Mouse (Mus musculus) forebrain, embryonic 10.5 days (tissue): Measurements from ENCODE around the gene Tmtc1. TPM values are rescaled to one million over a fixed set of nuclear protein-coding genes. Genes with fewer than 3 reads are reported as not detected.

ENCODE experiments used
- DNase-seq: peaks from one replicate; pipeline ENCODE4 v3.0.0-alpha.2; 2017; ENCODE audit warnings: low spot score; ENCODE audit errors: extremely low spot score
- H3K27ac ChIP-seq: fragments of 300-500 bp; sonication (generic); 2 replicates; pipeline ENCODE4 v1.5.1; 2016; ENCODE audit warnings: mild to moderate bottlenecking
- H3K27me3 ChIP-seq: fragments of 300-500 bp; sonication (generic); 2 replicates; pipeline ENCODE4 v1.6.1; 2016; ENCODE audit warnings: mild to moderate bottlenecking; ENCODE audit not compliant: poor library complexity, severe bottlenecking
- H3K36me3 ChIP-seq: fragments of 300-500 bp; sonication (generic); replicated peaks from 2 replicates; pipeline ENCODE4 v1.6.1; 2016; ENCODE audit warnings: mild to moderate bottlenecking, moderate library complexity
- H3K4me1 ChIP-seq: fragments of 300-500 bp; sonication (generic); 2 replicates; pipeline ENCODE4 v1.6.1; 2016
- H3K4me3 ChIP-seq: fragments of 300-500 bp; sonication (generic); 2 replicates; pipeline ENCODE4 v1.5.1; 2016; ENCODE audit warnings: mild to moderate bottlenecking, moderate library complexity
- H3K9me3 ChIP-seq: fragments of 300-500 bp; sonication (generic); 2 replicates; pipeline ENCODE4 v1.6.1; 2016; ENCODE audit warnings: mild to moderate bottlenecking, moderate library complexity
- WGBS: fragments of 180-500 bp; shearing (Covaris S2); methylation state at CpG from one replicate; pipeline ENCODE4 v1.1.7; 2016; 5-methylcytosine and 5-hydroxymethylcytosine counted together
- polyA plus RNA-seq: library from polyadenylated mRNA; unstranded; fragments of >200 nt; fragmentation: Nextera tagmentation; extraction: Ambion mirVana; gene quantifications from 2 replicates; pipeline ENCODE4 v1.2.1, GENCODE M21; 2016

The Tmtc1 gene
- polyA plus RNA-seq, 1 experiment from 2014 or later = 0.20 TPM

GRCm38 (mm10) chr6:148207522-148207921 lies 236.7 kb downstream of the Tmtc1 start:
- H3K36me3 ChIP-seq = peaks cover 35% of the 10 kb centered on the region
- no peak overlapping the region for H3K4me3 ChIP-seq
- no peak for DNase-seq
- 79% methylated on average over 1 of the region's 1 CpGs for WGBS
- H3K9me3 ChIP-seq = no peaks in the 10 kb centered on the region
- peaks cover 11% of the 10 kb centered on the region for H3K4me1 ChIP-seq
- H3K27ac ChIP-seq = no peak overlapping the region
- H3K27me3 ChIP-seq = no peaks in the 10 kb centered on the region

- H3K27me3 ChIP-seq = no peaks in the 10 kb centered on the region
- WGBS = 100% methylated on average over 1 of the region's 1 CpGs
- H3K9me3 ChIP-seq = no peaks in the 10 kb centered on the region
- H3K36me3 ChIP-seq = peaks cover 56% of the 10 kb centered on the region
- no peak for DNase-seq
- H3K4me3 ChIP-seq = no peak overlapping the region
- H3K4me1 ChIP-seq = peaks cover under 1% of the 10 kb centered on the region; the same call in 1 of the 2 replicates
- no peak overlapping the region for H3K27ac ChIP-seq
These were observed 239.1 kb downstream of the Tmtc1 start for GRCm38 (mm10) chr6:148205134-148205533.

- H3K36me3 ChIP-seq = peaks cover 92% of the 10 kb centered on the region
- no peaks in the 10 kb centered on the region for H3K9me3 ChIP-seq
- no peak for DNase-seq
- H3K4me1 ChIP-seq = no peaks in the 10 kb centered on the region
- no peaks in the 10 kb centered on the region for H3K27me3 ChIP-seq
- WGBS = 97% methylated on average over 3 of the region's 3 CpGs
- no peak overlapping the region for H3K4me3 ChIP-seq
- no peak overlapping the region for H3K27ac ChIP-seq
These were observed 244.5 kb downstream of the Tmtc1 start for GRCm38 (mm10) chr6:148199729-148200128.

GRCm38 (mm10) chr6:148199177-148199576 lies 245.0 kb downstream of the Tmtc1 start:
- Histone ChIP-seq H3K4me1 (no peaks in the 10 kb centered on the region), H3K27me3 (no peaks in the 10 kb centered on the region), H3K9me3 (no peaks in the 10 kb centered on the region), H3K27ac (no peak overlapping the region), H3K36me3 (peaks cover 92% of the 10 kb centered on the region), H3K4me3 (no peak overlapping the region)
- DNase-seq = no peak
- WGBS = 87% methylated on average over 2 of the region's 2 CpGs

DNA sequence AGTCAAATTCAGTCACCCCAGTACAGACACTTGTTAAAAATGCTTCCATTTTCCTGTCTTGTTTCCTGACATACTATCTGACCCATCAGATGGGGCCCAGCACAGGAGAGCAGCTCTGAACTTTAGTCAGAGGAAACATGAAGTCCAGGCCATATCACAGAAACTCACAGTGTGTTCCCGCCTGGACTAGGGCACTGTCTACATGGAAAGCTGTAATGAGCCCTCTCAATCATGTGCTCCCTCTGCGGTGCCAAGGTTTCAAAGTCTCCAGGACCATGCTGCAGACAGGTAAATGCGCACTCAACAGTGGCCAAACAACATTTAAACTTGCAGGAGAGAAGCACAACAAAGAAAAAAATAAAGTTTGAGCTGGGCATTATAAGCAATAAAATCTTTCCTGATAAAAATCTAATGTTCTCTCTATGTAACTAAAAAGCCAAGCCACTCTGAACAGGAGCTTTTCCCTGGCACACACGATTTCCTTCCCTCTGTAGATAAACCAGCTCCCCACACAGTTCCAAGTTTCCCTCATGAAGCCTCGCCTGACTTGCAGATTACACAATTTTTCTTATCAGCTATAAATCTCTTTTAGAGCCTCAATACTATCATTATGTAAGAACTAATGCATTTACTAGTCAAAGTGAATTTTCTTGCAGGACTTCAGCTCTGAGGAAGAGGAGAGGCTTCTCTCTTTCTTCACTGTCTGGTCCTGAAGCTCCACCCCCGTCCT lies 250.1 kb downstream of the Tmtc1 start:
- Histone ChIP-seq H3K4me1 (no peaks in the 10 kb centered on the region), H3K36me3 (peaks cover 90% of the 10 kb centered on the region), H3K27me3 (no peaks in the 10 kb centered on the region), H3K27ac (no peak overlapping the region), H3K4me3 (no peak overlapping the region), H3K9me3 (no peaks in the 10 kb centered on the region)
- DNase-seq = no peak
- WGBS = 93% methylated on average over 6 of the region's 6 CpGs

DNA sequence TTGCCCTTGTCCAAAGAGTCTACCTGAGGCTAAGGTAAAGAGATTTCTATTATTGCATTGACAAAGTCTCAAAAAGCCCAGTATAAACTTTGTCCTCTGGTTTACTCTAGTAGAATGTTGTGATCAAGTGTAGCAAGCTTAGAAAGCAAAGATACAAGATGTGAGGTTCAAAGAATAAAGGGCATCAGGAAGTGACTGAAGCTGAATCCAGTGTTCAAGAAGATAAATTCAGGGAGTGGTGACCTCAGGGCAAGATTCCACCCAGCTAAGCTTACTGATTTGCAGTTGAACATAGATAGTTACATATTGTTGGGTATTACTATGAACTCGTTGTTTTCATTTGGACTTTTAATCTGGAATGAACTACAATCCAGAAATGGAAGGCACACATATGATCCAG lies 258.5 kb downstream of the Tmtc1 start:
- H3K27ac ChIP-seq = no peak overlapping the region
- H3K9me3 ChIP-seq = no peaks in the 10 kb centered on the region
- no peak for DNase-seq
- peaks cover 98% of the 10 kb centered on the region for H3K36me3 ChIP-seq
- H3K4me3 ChIP-seq = no peak overlapping the region
- 91% methylated on average over 1 of the region's 1 CpGs for WGBS
- no peaks in the 10 kb centered on the region for H3K27me3 ChIP-seq
- no peaks in the 10 kb centered on the region for H3K4me1 ChIP-seq

Other genes with a start within 250 kb of the Tmtc1 start
- 194 and 207 TPM in 2 replicates for gene Ergic2, start 232.0 kb downstream of the Tmtc1 start, polyA plus RNA-seq